Mouse (Mus musculus) liver, embryonic 11.5 days (tissue): Measurements from ENCODE around the gene Pfdn6. TPM values are rescaled to one million over a fixed set of nuclear protein-coding genes. Genes with fewer than 3 reads are reported as not detected.
A peak's percentile ranks its signal among the peaks of the same experiment; 100 is the strongest.

Experiments
- ATAC-seq: fragments of 200-750 bp; cut with Nextera tagmentation; replicated peaks from 2 replicates; pipeline ENCODE4 v1.8.0; 2017; ENCODE audit warnings: moderate number of reproducible peaks, mild to moderate bottlenecking, moderate TSS enrichment, moderate library complexity; ENCODE audit not compliant: low FRiP score
- DNase-seq: peaks from one replicate; pipeline ENCODE4 v3.0.0-alpha.2; 2017; ENCODE audit warnings: low spot score
- H3K27ac ChIP-seq: fragments of 300-500 bp; sonication (generic); 2 replicates; pipeline ENCODE4 v1.5.1; 2014; ENCODE audit warnings: mild to moderate bottlenecking, low read depth, low read length, control low read depth
- H3K27me3 ChIP-seq: fragments of 300-500 bp; sonication (generic); replicated peaks from 2 replicates; pipeline ENCODE4 v1.6.1; 2014; ENCODE audit warnings: low read length, mixed read lengths; ENCODE audit not compliant: control insufficient read depth, insufficient read depth
- H3K36me3 ChIP-seq: fragments of 300-500 bp; sonication (generic); 2 replicates; pipeline ENCODE4 v1.6.1; 2014; ENCODE audit warnings: mild to moderate bottlenecking, low read length, moderate library complexity, mixed read lengths; ENCODE audit not compliant: control insufficient read depth, insufficient read depth
- H3K4me1 ChIP-seq: fragments of 300-500 bp; sonication (generic); replicated peaks from 2 replicates; pipeline ENCODE4 v1.6.1; 2014; ENCODE audit warnings: low read length, mixed read lengths; ENCODE audit not compliant: control insufficient read depth, insufficient read depth
- H3K4me2 ChIP-seq: fragments of 300-500 bp; sonication (generic); 2 replicates; pipeline ENCODE4 v1.6.1; 2014; ENCODE audit warnings: mild to moderate bottlenecking, control low read depth, moderate library complexity
- H3K4me3 ChIP-seq: fragments of 300-500 bp; sonication (generic); 2 replicates; pipeline ENCODE4 v1.5.1; 2014; ENCODE audit warnings: low read depth, low read length, control low read depth
- H3K9ac ChIP-seq: fragments of 300-500 bp; sonication (generic); 2 replicates; pipeline ENCODE4 v1.6.1; 2014; ENCODE audit warnings: low read depth, low read length, control low read depth
- H3K9me3 ChIP-seq: fragments of 300-500 bp; sonication (generic); 2 replicates; pipeline ENCODE4 v1.6.1; 2016; ENCODE audit warnings: low read length, inconsistent platforms, mixed read lengths; ENCODE audit not compliant: control insufficient read depth
- WGBS: fragments of 180-500 bp; shearing (Covaris S2); extraction: QIAGEN DNeasy Blood & Tissue Kit; methylation state at CpG from one replicate; pipeline ENCODE4 v1.1.7; 2014; 5-methylcytosine and 5-hydroxymethylcytosine counted together
- polyA plus RNA-seq: library from polyadenylated mRNA; unstranded; fragments of >200 nt; fragmentation: Nextera tagmentation; extraction: Ambion mirVana; gene quantifications from 2 replicates; pipeline ENCODE4 v1.2.1, GENCODE M21; 2014

Pfdn6 gene
- polyA plus RNA-seq, 1 experiment from 2014 or later, result 286 TPM

- H3K4me1 ChIP-seq, result peaks cover 18% of the 10 kb centered on the region
- DNase-seq (no peak), ATAC-seq (no peak)
- H3K27ac ChIP-seq, result no peak overlapping the region
- H3K9ac ChIP-seq, result no peak overlapping the region
- no peaks in the 10 kb centered on the region for H3K9me3 ChIP-seq
- H3K27me3 ChIP-seq, result no peaks in the 10 kb centered on the region
- no peak overlapping the region; the same call in 1 of the 2 replicates for H3K4me3 ChIP-seq
- H3K4me2 ChIP-seq, result no peak overlapping the region
- WGBS, result 92% methylated on average over 15 of the region's 15 CpGs
- peaks cover 30% of the 10 kb centered on the region for H3K36me3 ChIP-seq
Measured at GRCm38 (mm10) chr17:33943454-33943853, 3.3 kb upstream of the Pfdn6 start.

- 45% methylated on average over 19 of the region's 19 CpGs for WGBS
- Histone ChIP-seq H3K36me3 (peaks cover 34% of the 10 kb centered on the region), H3K4me2 (peak overlapping the region; percentile 92), H3K27ac (no peak overlapping the region), H3K9me3 (no peaks in the 10 kb centered on the region), H3K4me1 (peaks cover 19% of the 10 kb centered on the region), H3K27me3 (no peaks in the 10 kb centered on the region), H3K9ac (peak overlapping the region; percentile 83), H3K4me3 (peak overlapping the region; percentile 91)
- DNase-seq, result no peak
- no peak for ATAC-seq
Measured at GRCm38 (mm10) chr17:33941381-33941780, 1.2 kb upstream of the Pfdn6 start.

GRCm38 (mm10) chr17:33940981-33941380, 838 bp upstream of the Pfdn6 start:
- H3K36me3 ChIP-seq, result peaks cover 34% of the 10 kb centered on the region
- H3K4me2 ChIP-seq, result peak overlapping the region; percentile 92
- DNase-seq (no peak), ATAC-seq (peak; percentile 7; the same call in 1 of the 2 replicates)
- H3K4me1 ChIP-seq, result peaks cover 19% of the 10 kb centered on the region
- no peak overlapping the region for H3K27ac ChIP-seq
- H3K4me3 ChIP-seq, result peak overlapping the region; percentile 91
- peak overlapping the region; percentile 83 for H3K9ac ChIP-seq
- H3K27me3 ChIP-seq, result no peaks in the 10 kb centered on the region
- H3K9me3 ChIP-seq, result no peaks in the 10 kb centered on the region
- WGBS, result 1% methylated on average over 26 of the region's 26 CpGs

GRCm38 (mm10) chr17:33938783-33939182, 1.4 kb downstream of the Pfdn6 start:
- Histone ChIP-seq H3K4me1 (peaks cover 19% of the 10 kb centered on the region), H3K36me3 (peaks cover 26% of the 10 kb centered on the region; the same call in 1 of the 2 replicates), H3K9me3 (no peaks in the 10 kb centered on the region), H3K9ac (peak overlapping the region; percentile 83), H3K4me3 (peak overlapping the region; percentile 91), H3K4me2 (peak overlapping the region; percentile 92), H3K27ac (no peak overlapping the region), H3K27me3 (no peaks in the 10 kb centered on the region)
- DNase-seq (no peak), ATAC-seq (no peak)
- WGBS, result 73% methylated on average over 11 of the region's 11 CpGs

GRCm38 (mm10) chr17:33936993-33937392, 3.1 kb downstream of the Pfdn6 start:
- Histone ChIP-seq H3K9ac (no peak overlapping the region), H3K36me3 (peaks cover 19% of the 10 kb centered on the region; the same call in 1 of the 2 replicates), H3K4me2 (no peak overlapping the region), H3K9me3 (no peaks in the 10 kb centered on the region), H3K27me3 (no peaks in the 10 kb centered on the region), H3K4me3 (no peak overlapping the region), H3K4me1 (peaks cover 19% of the 10 kb centered on the region), H3K27ac (no peak overlapping the region; the same call in 1 of the 2 replicates)
- ATAC-seq, result no peak
- 83% methylated on average over 15 of the region's 15 CpGs for WGBS
- no peak for DNase-seq

- Histone ChIP-seq H3K4me2 (no peak overlapping the region; the same call in 1 of the 2 replicates), H3K27ac (no peak overlapping the region), H3K9ac (no peak overlapping the region), H3K4me3 (no peak overlapping the region), H3K9me3 (no peaks in the 10 kb centered on the region), H3K36me3 (peaks cover 19% of the 10 kb centered on the region; the same call in 1 of the 2 replicates), H3K4me1 (peaks cover 22% of the 10 kb centered on the region), H3K27me3 (no peaks in the 10 kb centered on the region)
- DNase-seq (no peak), ATAC-seq (no peak)
- 90% methylated on average over 21 of the region's 21 CpGs for WGBS
Measured at GRCm38 (mm10) chr17:33935422-33936055, 4.6 kb downstream of the Pfdn6 start.

- no peak overlapping the region for H3K27ac ChIP-seq
- peaks cover 16% of the 10 kb centered on the region for H3K4me1 ChIP-seq
- H3K36me3 ChIP-seq, result peaks cover 14% of the 10 kb centered on the region; the same call in 1 of the 2 replicates
- no peak overlapping the region for H3K4me2 ChIP-seq
- 87% methylated on average over 15 of the region's 15 CpGs for WGBS
- ATAC-seq, result no peak
- no peak overlapping the region for H3K9ac ChIP-seq
- no peak for DNase-seq
- no peaks in the 10 kb centered on the region for H3K9me3 ChIP-seq
- no peaks in the 10 kb centered on the region for H3K27me3 ChIP-seq
- no peak overlapping the region for H3K4me3 ChIP-seq
Measured at GRCm38 (mm10) chr17:33932970-33933369, 7.2 kb downstream of the Pfdn6 start.

- Histone ChIP-seq H3K36me3 (peaks cover 14% of the 10 kb centered on the region; the same call in 1 of the 2 replicates), H3K9me3 (no peaks in the 10 kb centered on the region), H3K27me3 (no peaks in the 10 kb centered on the region), H3K27ac (no peak overlapping the region), H3K4me1 (peaks cover 19% of the 10 kb centered on the region), H3K9ac (no peak overlapping the region), H3K4me3 (no peak overlapping the region), H3K4me2 (no peak overlapping the region)
- DNase-seq (no peak), ATAC-seq (no peak)
- WGBS, result 88% methylated on average over 14 of the region's 14 CpGs
Measured at GRCm38 (mm10) chr17:33932448-33932847, 7.7 kb downstream of the Pfdn6 start.

- no peaks in the 10 kb centered on the region for H3K9me3 ChIP-seq
- DNase-seq, result no peak
- no peaks in the 10 kb centered on the region for H3K27me3 ChIP-seq
- H3K4me3 ChIP-seq, result no peak overlapping the region
- H3K4me2 ChIP-seq, result no peak overlapping the region
- no peak overlapping the region for H3K27ac ChIP-seq
- H3K9ac ChIP-seq, result no peak overlapping the region
- peaks cover 11% of the 10 kb centered on the region; the same call in 1 of the 2 replicates for H3K36me3 ChIP-seq
- H3K4me1 ChIP-seq, result peaks cover 19% of the 10 kb centered on the region
- 94% methylated on average over 11 of the region's 11 CpGs for WGBS
- ATAC-seq, result no peak
Measured at GRCm38 (mm10) chr17:33931947-33932346, 8.2 kb downstream of the Pfdn6 start.
